Mouse (Mus musculus) 416B (cell line): ENCODE data around the gene Slc7a15.
A peak's percentile ranks its signal among the peaks of the same experiment; 100 is the strongest.
"Not testable (repeated sequence)": the region's sequence is repeated elsewhere in the genome, so short reads cannot be mapped to it uniquely, and the experiment has no call there.

Experiments
- DNase-seq: peaks from one replicate; pipeline ENCODE4 v3.0.0; 2011; ENCODE audit warnings: low read depth

Gene Slc7a15

DNA sequence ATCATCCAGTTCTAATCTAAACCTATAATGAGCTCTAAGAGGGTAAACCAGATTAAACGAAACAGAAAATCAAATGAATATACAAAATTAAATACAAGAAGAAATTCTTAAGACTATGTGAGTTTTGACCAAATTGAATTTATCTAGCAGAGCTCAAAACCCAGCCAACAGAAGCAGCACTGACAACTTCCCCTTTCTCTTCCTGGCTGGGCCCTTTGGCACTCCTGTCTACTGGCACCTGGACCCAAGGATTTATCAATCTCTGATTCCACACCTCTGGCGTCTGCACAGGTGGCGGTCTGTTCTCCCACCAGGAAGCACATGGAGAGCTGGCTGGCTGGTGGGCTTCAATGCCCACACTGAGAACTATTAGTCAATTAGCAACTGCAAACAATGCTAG, 39.0 kb downstream of the Slc7a15 start:
- DNase-seq: not testable (repeated sequence)

DNA sequence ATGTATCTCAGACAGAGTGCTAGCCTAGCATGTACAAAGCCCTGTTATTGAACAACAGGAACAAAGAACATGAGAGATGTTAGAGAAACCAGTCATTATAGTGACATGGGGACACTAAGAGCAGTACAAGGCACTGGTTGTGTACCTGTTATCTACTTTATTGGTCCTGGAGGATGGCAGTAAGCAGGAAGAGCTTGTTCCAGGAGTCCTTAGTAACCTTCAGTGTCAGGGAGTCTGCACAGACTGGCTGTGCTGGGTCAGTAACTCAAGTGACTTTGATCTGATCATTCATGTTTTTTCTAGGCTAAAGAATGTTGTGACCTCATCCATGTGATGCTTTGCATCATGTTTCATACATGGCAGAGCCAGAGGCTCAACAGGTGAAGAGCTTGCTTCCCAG, 42.7 kb downstream of the Slc7a15 start:
- no peak for DNase-seq

DNA sequence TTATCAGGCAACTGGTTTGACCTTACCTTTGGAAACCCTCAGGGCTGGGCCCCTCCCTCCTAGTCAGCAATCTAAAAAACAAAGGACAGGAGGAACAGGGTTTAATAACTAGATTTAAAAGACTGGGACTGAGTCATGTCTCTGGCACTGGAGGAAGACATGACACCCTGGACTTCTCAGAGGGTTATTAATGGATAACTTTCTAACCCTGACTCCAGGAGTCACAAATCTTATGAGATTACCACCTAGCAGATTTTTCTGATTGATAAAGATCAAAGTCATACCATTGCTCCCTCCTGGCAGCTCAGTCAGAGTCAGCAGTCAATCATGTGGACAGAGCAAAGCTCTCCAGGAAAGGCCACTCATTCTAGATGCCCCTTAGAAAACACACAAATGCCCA, 43.4 kb downstream of the Slc7a15 start:
- DNase-seq: no peak

DNA sequence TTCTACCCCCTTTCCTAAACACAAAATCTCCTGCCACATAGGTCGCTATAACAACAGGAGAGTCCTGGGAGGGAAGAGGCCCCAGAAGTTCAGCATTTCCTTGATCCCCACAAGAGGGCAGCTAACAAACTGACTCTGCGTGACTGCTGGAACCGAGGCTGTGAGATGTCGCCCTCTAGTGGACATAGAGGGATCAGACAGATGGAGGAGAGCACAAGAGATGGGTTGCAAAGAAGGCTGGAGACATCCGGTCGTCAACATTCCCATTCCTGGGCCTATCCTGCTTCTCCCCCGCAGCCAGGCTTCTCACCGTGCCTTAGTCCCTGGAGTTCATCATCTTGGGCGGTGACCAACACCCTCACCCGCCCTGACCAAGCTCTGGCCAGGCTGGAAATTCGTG, 51.5 kb downstream of the Slc7a15 start:
- peak; percentile 90 for DNase-seq

GRCm38 (mm10) chr12:8546801-8547200, 52.1 kb downstream of the Slc7a15 start:
- no peak for DNase-seq

DNA sequence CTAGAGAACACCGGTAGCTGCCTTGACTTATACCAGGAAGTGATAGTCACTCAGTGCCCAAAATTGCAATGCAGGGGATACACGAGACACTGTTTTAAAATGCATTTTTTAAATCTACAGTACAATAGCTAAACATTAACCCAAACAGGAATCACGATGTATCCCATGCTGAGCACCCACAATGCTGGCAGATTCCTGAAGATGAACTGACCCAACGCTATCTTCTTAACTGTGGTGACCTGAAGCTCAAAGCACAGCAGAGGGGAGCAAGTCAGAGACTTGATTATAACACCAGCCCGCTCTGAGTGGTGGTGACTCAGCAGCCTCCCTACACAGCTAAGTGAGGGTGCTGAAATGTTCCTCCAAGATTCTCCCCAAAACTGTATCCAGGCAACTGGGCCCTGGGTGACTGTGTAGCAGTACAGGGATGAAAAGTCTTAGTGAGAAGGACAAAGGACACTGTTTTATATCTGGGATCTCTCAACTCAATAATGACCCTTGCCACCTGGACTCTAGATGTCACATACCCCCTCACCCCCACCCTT, 53.7 kb downstream of the Slc7a15 start:
- no peak for DNase-seq

GRCm38 (mm10) chr12:8542371-8542770, 56.5 kb downstream of the Slc7a15 start:
- DNase-seq: no peak

DNA sequence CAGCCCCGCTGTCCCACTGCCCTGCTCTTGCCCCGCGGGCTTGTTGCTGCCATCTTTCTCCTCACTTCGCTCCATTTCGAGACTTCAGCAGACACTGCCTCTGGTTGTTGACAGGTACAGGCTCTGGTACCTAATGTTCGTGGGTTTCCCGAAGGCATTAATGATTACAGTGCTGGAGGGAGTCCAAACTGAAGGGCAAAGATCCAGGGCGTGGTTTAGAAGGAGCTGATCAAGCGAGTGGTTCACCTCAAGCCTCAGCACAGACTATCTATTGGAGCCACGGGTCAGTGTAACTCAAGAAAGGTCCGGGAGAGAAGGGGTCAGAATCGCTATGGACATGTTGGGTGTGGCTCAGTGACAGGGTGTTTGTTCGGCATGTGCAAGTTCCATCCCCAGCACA, 59.4 kb downstream of the Slc7a15 start:
- no peak for DNase-seq

- no peak for DNase-seq
Observed at GRCm38 (mm10) chr12:8537291-8537690, 61.6 kb downstream of the Slc7a15 start.

- DNase-seq: no peak
Observed at GRCm38 (mm10) chr12:8536221-8536965, 62.5 kb downstream of the Slc7a15 start.

GRCm38 (mm10) chr12:8535596-8535995, 63.3 kb downstream of the Slc7a15 start:
- DNase-seq: no peak

- no peak for DNase-seq
Observed at GRCm38 (mm10) chr12:8534915-8535314, 64.0 kb downstream of the Slc7a15 start.

DNA sequence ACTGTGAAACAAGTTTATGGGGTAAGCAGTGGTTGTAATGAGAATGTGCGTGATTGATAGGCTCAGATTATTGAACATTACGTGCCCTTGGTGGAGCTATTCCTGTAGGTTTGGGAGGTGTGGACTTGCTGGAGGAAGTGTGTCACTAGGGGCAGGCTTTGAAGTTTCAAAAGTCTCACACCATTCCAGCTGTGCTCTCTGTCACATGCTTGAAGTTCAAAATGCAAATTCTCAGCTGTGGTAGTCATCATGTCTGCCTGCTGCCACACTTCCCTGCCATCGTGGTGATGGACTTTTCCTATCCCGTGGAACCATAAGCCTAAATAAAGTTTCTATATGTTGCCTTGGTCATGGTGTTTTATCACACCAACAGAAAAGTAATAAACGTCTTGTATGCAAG, 71.1 kb downstream of the Slc7a15 start:
- DNase-seq: no peak

- DNase-seq: no peak
Observed at GRCm38 (mm10) chr12:8527175-8527574, 71.7 kb downstream of the Slc7a15 start.

DNA sequence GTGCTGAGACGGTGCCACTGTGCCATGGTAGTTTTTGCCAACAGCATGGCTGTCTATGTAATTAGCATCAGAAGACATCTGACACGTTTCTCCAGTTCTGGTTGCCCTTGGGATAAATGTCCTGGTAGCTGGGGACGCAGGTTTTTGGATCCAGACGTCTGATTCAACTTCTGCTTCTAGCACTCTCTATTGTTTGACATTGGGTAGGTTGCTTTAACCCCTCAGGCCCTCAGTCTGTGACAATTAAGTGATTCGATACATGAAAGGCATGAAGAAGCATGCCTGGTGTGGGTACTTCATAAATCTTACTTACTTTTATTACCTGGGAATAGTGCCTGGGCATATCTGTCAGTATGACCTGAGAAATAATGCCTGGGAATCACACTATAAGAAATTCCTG, 74.8 kb downstream of the Slc7a15 start:
- DNase-seq: no peak

- no peak for DNase-seq
Observed at GRCm38 (mm10) chr12:8522711-8523110, 76.2 kb downstream of the Slc7a15 start.

GRCm38 (mm10) chr12:8521375-8522047, 77.4 kb downstream of the Slc7a15 start:
- DNase-seq: peak; percentile 98

DNA sequence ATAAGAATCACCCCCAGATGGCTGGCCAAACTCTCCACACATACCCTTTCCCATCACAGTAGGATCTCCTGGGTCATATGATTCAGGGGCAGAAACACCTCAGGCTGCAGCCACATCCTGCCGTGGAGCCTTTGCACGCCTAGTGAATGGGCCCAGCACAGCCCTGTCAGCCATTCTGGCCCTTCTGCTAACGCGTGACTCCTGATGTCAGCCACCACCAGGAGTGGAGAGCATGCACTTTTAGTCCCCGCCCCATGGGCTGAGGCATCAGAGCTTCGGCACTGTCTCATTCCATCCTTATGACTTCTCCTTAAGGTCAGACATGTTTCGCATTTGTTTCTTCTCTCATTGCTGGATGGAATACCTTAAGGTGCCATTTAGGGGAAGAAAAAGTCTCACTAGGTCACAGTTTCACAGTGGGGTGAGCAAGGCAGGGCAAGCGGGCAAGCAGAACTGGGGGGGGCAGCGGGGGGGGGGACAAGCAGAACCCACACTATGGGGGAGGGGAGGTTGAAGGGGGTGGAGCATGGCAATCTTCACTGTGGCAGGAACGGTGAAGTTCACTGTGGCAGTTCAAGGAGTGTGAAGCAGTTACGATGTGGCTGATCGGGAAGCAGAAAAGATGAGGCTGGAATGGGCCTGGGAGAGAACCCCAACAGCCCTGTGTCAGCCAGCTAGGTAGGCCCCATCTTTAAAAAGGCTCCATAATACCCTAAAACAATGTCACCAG, 79.3 kb downstream of the Slc7a15 start:
- DNase-seq: peak; percentile 24

DNA sequence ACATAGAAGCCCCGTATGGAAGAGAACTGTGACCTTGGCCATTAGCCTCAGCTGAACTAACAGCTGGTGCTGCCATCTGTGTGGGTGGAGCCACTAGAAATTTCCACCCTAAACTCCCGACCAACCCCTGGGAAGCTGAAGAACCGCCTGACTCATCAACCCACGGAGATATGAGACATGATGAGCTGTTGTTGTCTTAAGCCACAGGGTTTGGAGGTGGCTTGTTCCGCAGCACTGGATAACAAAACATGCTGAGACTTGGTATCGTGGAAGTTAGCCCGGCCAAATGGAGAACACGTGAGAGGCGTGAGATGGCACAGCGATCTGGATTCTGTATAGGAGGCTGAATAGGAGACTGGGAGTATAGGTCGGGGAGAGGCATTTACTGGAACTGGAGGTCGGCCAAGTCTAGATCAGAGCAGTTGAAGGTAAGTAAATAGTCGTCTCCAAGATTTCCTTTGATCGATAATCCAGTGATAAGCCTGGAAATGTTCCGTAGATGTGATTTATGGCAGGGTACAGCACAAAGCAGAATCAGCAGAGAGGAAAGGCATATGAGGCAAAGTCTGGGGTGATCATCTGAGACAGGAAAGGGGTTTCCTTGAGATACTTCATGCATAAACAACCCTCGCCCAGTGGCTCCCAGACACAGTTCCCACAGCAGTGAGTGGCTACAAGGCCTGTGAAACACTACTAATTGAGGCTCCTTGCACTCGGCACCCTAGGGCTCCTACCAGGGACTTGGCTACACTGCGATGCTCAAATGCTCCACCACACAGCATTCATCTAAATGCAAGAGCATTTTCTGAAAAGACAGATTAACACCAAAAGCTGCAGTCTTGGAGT, 87.6 kb downstream of the Slc7a15 start:
- peak; percentile 68 for DNase-seq

- no peak for DNase-seq
Observed at GRCm38 (mm10) chr12:8510317-8510988, 88.4 kb downstream of the Slc7a15 start.

- DNase-seq: peak; percentile 73
Observed at GRCm38 (mm10) chr12:8509693-8510092, 89.2 kb downstream of the Slc7a15 start.
